Mouse (Mus musculus) lung, adult 2 months (tissue): Measurements from ENCODE around the gene Tns2.

Experiments
- CTCF ChIP-seq: fragments of 200-500 bp; IDR thresholded peaks from 2 replicates; pipeline ENCODE4 v1.5.1; 2011; ENCODE audit warnings: mild to moderate bottlenecking, low read length, control low read depth; ENCODE audit not compliant: insufficient read depth
- POLR2A ChIP-seq: fragments of 200-500 bp; IDR thresholded peaks from 2 replicates; pipeline ENCODE4 v1.6.1; 2011; ENCODE audit warnings: low read depth, mild to moderate bottlenecking, control low read depth, low read length, borderline replicate concordance; ENCODE audit errors: extremely low read depth

DNA sequence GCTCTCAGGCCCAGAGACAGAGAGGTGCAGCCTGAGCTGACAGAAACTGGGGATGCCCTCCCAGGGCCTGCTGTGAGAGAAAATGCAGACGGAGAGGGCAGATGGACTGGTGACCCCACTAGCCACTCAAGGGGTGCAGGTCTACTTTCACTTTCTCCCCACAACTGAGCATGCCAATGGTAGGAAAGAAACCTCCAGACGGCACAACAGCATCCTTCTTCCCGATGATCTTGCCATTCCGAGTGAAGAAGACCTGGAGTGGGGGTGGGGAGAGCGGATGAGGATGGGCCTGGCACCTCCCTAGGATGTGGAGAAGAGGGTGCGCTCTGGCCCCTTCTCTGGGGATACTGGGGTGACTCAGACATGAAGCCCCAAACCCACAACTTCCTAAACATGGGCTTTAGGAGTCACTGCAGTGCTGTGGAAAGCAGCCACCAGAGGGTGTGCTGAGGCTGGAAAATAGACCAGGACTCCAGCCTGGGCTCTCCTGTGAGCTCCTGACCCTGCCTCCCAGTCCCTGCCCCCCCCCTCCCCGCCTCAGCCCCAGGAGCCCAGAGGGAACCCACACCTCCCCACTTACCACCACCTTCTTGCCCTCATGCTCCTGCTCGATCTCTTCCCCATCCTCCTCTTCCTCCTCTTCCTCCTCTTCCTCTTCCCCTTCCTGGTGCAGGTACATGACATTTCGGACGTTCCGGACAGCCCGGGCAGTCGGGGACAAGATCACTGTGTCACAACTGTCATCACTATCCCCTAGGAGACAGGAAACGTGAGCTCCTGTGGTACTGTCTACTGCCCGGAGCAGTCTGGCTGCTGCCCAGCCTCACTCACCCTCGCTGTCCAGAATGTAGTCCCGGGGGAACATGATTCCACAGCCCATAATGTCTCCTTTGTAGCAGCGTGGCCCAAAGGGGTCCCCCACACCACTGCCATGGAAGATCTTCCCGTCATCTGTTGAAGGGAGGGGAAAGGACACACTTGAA, 17.5 kb downstream of the Tns2 start:
- TF ChIP-seq CTCF (peak; percentile 70), POLR2A (no peak)
